Mouse (Mus musculus) liver, embryonic 13.5 days (tissue): ENCODE measurements around the gene Irf1. TPM values are rescaled to one million over a fixed set of nuclear protein-coding genes. Genes with fewer than 3 reads are reported as not detected.

ENCODE experiments used
- ATAC-seq: fragments of 200-750 bp; cut with Nextera tagmentation; 2 replicates; pipeline ENCODE4 v1.8.0; 2017; ENCODE audit warnings: low read depth, mild to moderate bottlenecking, moderate number of reproducible peaks, moderate library complexity
- DNase-seq: peaks from one replicate; pipeline ENCODE4 v3.0.0; 2022
- H3K27ac ChIP-seq: fragments of 300-500 bp; sonication (generic); 2 replicates; pipeline ENCODE4 v1.5.1; 2015; ENCODE audit warnings: moderate library complexity, mild to moderate bottlenecking, inconsistent platforms
- H3K27me3 ChIP-seq: fragments of 300-500 bp; sonication (generic); 2 replicates; pipeline ENCODE4 v1.6.1; 2015; ENCODE audit warnings: mild to moderate bottlenecking, inconsistent platforms
- H3K36me3 ChIP-seq: fragments of 300-500 bp; sonication (generic); 2 replicates; pipeline ENCODE4 v1.6.1; 2015; ENCODE audit warnings: mild to moderate bottlenecking, inconsistent platforms
- H3K4me1 ChIP-seq: fragments of 300-500 bp; sonication (generic); replicated peaks from 2 replicates; pipeline ENCODE4 v1.6.1; 2015; ENCODE audit warnings: inconsistent platforms
- H3K4me2 ChIP-seq: fragments of 300-500 bp; sonication (generic); 2 replicates; pipeline ENCODE4 v1.6.1; 2015; ENCODE audit warnings: inconsistent platforms, mild to moderate bottlenecking, moderate library complexity
- H3K4me3 ChIP-seq: fragments of 300-500 bp; sonication (generic); replicated peaks from 2 replicates; pipeline ENCODE4 v1.5.1; 2015; ENCODE audit warnings: mild to moderate bottlenecking, inconsistent platforms
- H3K9ac ChIP-seq: fragments of 300-500 bp; sonication (generic); 2 replicates; pipeline ENCODE4 v1.6.1; 2015; ENCODE audit warnings: mild to moderate bottlenecking, inconsistent platforms
- H3K9me3 ChIP-seq: fragments of 300-500 bp; sonication (generic); replicated peaks from 2 replicates; pipeline ENCODE4 v1.6.1; 2016; ENCODE audit warnings: inconsistent platforms
- WGBS: fragments of 180-500 bp; shearing (Covaris S2); methylation state at CpG from one replicate; pipeline ENCODE4 v1.1.7; 2015; ENCODE audit not compliant: insufficient replicate concordance; 5-methylcytosine and 5-hydroxymethylcytosine counted together
- polyA plus RNA-seq: library from polyadenylated mRNA; unstranded; fragments of >200 nt; fragmentation: Nextera tagmentation; extraction: Ambion mirVana; gene quantifications from 2 replicates; pipeline ENCODE4 v1.2.1, GENCODE M21; 2015

Irf1 gene
- polyA plus RNA-seq, 1 experiment from 2014 or later = 6.7 TPM

GRCm38 (mm10) chr11:53773087-53773486, 3.3 kb downstream of the Irf1 start, which contains the start of gene Gm17334:
TSS of gene Gm17334 (minus strand) at chr11:53773187.
- Histone ChIP-seq H3K9ac (no peak within 1 kb of the TSS), H3K27ac (no peak within 1 kb of the TSS), H3K27me3 (peaks cover 38% of the 10 kb centered on the region), H3K4me2 (no peak within 1 kb of the TSS), H3K4me3 (no peak within 1 kb of the TSS), H3K9me3 (no peaks in the 10 kb centered on the region), H3K36me3 (peaks cover 31% of the 10 kb centered on the region), H3K4me1 (peaks cover 31% of the 10 kb centered on the region)
- no peak for DNase-seq
- 71% methylated on average over 5 of the region's 5 CpGs for WGBS
- no peak for ATAC-seq

- 73% methylated on average over 16 of the region's 16 CpGs for WGBS
Measured at GRCm38 (mm10) chr11:53773641-53774360, 4.0 kb downstream of the Irf1 start.

GRCm38 (mm10) chr11:53774659-53775255, 4.9 kb downstream of the Irf1 start:
- Histone ChIP-seq H3K4me3 (no peak overlapping the region), H3K27me3 (peaks cover 21% of the 10 kb centered on the region), H3K4me1 (peaks cover 32% of the 10 kb centered on the region), H3K9me3 (no peaks in the 10 kb centered on the region), H3K4me2 (no peak overlapping the region), H3K9ac (no peak overlapping the region), H3K36me3 (peaks cover 31% of the 10 kb centered on the region), H3K27ac (no peak overlapping the region)
- ATAC-seq (no peak), DNase-seq (no peak)
- WGBS = 67% methylated on average over 13 of the region's 13 CpGs

More at GRCm38 (mm10) chr11:53773641-53774360, 4.0 kb downstream of the Irf1 start:
- Histone ChIP-seq H3K4me2 (no peak overlapping the region), H3K4me1 (peaks cover 31% of the 10 kb centered on the region), H3K4me3 (no peak overlapping the region), H3K9ac (no peak overlapping the region), H3K27me3 (peaks cover 31% of the 10 kb centered on the region), H3K27ac (no peak overlapping the region), H3K36me3 (peaks cover 31% of the 10 kb centered on the region), H3K9me3 (no peaks in the 10 kb centered on the region)
- DNase-seq (no peak), ATAC-seq (no peak)

GRCm38 (mm10) chr11:53777736-53778135, 7.9 kb downstream of the Irf1 start:
- Histone ChIP-seq H3K27me3 (no peaks in the 10 kb centered on the region), H3K9ac (no peak overlapping the region), H3K36me3 (peaks cover 27% of the 10 kb centered on the region), H3K4me1 (peaks cover 26% of the 10 kb centered on the region), H3K4me3 (no peak overlapping the region), H3K27ac (no peak overlapping the region), H3K4me2 (no peak overlapping the region), H3K9me3 (no peaks in the 10 kb centered on the region)
- 66% methylated on average over 5 of the region's 5 CpGs for WGBS
- ATAC-seq = no peak
- no peak for DNase-seq

GRCm38 (mm10) chr11:53778455-53778854, 8.6 kb downstream of the Irf1 start:
- H3K9ac ChIP-seq = no peak overlapping the region
- H3K27me3 ChIP-seq = no peaks in the 10 kb centered on the region
- H3K4me1 ChIP-seq = peaks cover 26% of the 10 kb centered on the region
- H3K4me2 ChIP-seq = no peak overlapping the region
- no peak for DNase-seq
- no peak for ATAC-seq
- H3K9me3 ChIP-seq = no peaks in the 10 kb centered on the region
- no peak overlapping the region for H3K27ac ChIP-seq
- WGBS = 69% methylated on average over 5 of the region's 5 CpGs
- H3K36me3 ChIP-seq = peaks cover 27% of the 10 kb centered on the region
- H3K4me3 ChIP-seq = no peak overlapping the region

GRCm38 (mm10) chr11:53779808-53780207, 10.0 kb downstream of the Irf1 start:
- Histone ChIP-seq H3K4me2 (no peak overlapping the region), H3K4me3 (no peak overlapping the region), H3K9me3 (no peaks in the 10 kb centered on the region), H3K36me3 (peaks cover 16% of the 10 kb centered on the region), H3K27me3 (no peaks in the 10 kb centered on the region), H3K27ac (no peak overlapping the region), H3K9ac (no peak overlapping the region), H3K4me1 (peaks cover 26% of the 10 kb centered on the region)
- no peak for DNase-seq
- WGBS = 27% methylated on average over 2 of the region's 2 CpGs
- no peak for ATAC-seq

GRCm38 (mm10) chr11:53780262-53780661, 10.4 kb downstream of the Irf1 start:
- Histone ChIP-seq H3K27ac (no peak overlapping the region), H3K4me2 (no peak overlapping the region), H3K4me3 (no peak overlapping the region), H3K36me3 (peaks cover 16% of the 10 kb centered on the region), H3K27me3 (no peaks in the 10 kb centered on the region), H3K4me1 (peaks cover 26% of the 10 kb centered on the region), H3K9ac (no peak overlapping the region), H3K9me3 (no peaks in the 10 kb centered on the region)
- no peak for ATAC-seq
- no peak for DNase-seq
- 60% methylated on average over 3 of the region's 3 CpGs for WGBS

- 69% methylated on average over 4 of the region's 4 CpGs for WGBS
- no peak for ATAC-seq
- H3K27ac ChIP-seq = no peak overlapping the region
Measured at GRCm38 (mm10) chr11:53781201-53781775, 11.5 kb downstream of the Irf1 start.

GRCm38 (mm10) chr11:53781964-53782363, 12.2 kb downstream of the Irf1 start:
- H3K27me3 ChIP-seq = no peaks in the 10 kb centered on the region
- H3K4me2 ChIP-seq = no peak overlapping the region
- no peak for ATAC-seq
- H3K4me1 ChIP-seq = peaks cover 41% of the 10 kb centered on the region
- WGBS = 83% methylated on average over 7 of the region's 7 CpGs
- DNase-seq = no peak
- no peaks in the 10 kb centered on the region for H3K9me3 ChIP-seq
- H3K9ac ChIP-seq = no peak overlapping the region
- no peak overlapping the region for H3K4me3 ChIP-seq
- no peak overlapping the region for H3K27ac ChIP-seq
- peaks cover under 1% of the 10 kb centered on the region; the same call in 1 of the 2 replicates for H3K36me3 ChIP-seq

More at GRCm38 (mm10) chr11:53781201-53781775, 11.5 kb downstream of the Irf1 start:
- Histone ChIP-seq H3K36me3 (peaks cover 7% of the 10 kb centered on the region), H3K9ac (no peak overlapping the region), H3K27me3 (no peaks in the 10 kb centered on the region), H3K4me3 (no peak overlapping the region), H3K9me3 (no peaks in the 10 kb centered on the region), H3K4me2 (no peak overlapping the region), H3K4me1 (peaks cover 36% of the 10 kb centered on the region)
- no peak for DNase-seq

GRCm38 (mm10) chr11:53783288-53783687, 13.5 kb downstream of the Irf1 start:
- DNase-seq = no peak
- Histone ChIP-seq H3K36me3 (no peaks in the 10 kb centered on the region), H3K4me2 (no peak overlapping the region), H3K4me1 (peaks cover 37% of the 10 kb centered on the region), H3K27me3 (no peaks in the 10 kb centered on the region), H3K4me3 (no peak overlapping the region), H3K9me3 (no peaks in the 10 kb centered on the region), H3K27ac (no peak overlapping the region), H3K9ac (no peak overlapping the region)
- no peak for ATAC-seq
- 76% methylated on average over 9 of the region's 9 CpGs for whole genome bisulfite sequencing

- Histone ChIP-seq H3K9me3 (no peaks in the 10 kb centered on the region), H3K27me3 (no peaks in the 10 kb centered on the region), H3K27ac (peak overlapping the region; percentile 19; the same call in 1 of the 2 replicates), H3K4me3 (no peak overlapping the region), H3K9ac (no peak overlapping the region), H3K4me1 (peaks cover 35% of the 10 kb centered on the region), H3K36me3 (no peaks in the 10 kb centered on the region), H3K4me2 (no peak overlapping the region)
- DNase-seq = no peak
- WGBS = 49% methylated on average over 3 of the region's 3 CpGs
- no peak for ATAC-seq
Measured at GRCm38 (mm10) chr11:53785311-53785936, 15.6 kb downstream of the Irf1 start.
